Mouse (Mus musculus): Measurements from ENCODE around the gene Lrrc30.

DNA sequence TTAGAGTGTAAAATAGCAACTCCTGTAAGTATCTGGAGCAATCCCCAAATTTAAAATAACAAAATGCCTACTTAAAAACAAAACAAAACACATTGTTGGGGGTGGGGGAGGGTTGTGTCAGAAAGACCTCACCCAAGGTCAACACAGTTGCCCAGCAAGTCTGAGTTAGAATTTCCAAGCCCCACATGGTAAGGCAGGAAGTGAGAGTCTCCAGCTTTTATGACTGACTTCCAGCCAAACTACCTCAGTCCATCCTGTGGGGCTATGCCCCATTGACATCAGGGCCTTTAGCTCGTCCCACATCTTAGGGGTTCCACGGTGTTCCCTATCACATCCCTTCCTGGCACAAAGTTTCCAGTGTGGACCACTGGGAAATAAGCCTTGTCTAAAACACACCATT lies 4.4 kb upstream of the Lrrc30 start:
- no peak for TF ChIP-seq GATA1 (IDR thresholded peaks at IDR 0.05; ENCODE audit: borderline replicate concordance, low read length)
- TF ChIP-seq FLI1 (IDR thresholded peaks at IDR 0.05; ENCODE audit: low read length): no peak
